Mouse (Mus musculus): ENCODE measurements at regions not wholly inside any gene's neighbourhood (a gene's known extent, or its start where the extent isn't known, plus 50 kb on each side); places are given as distances from the start of the nearest gene placed in this dataset.
"Not testable (repeated sequence)": the region's sequence is repeated elsewhere in the genome, so short reads cannot be mapped to it uniquely, and the experiment has no call there.

- not testable (repeated sequence) for TF ChIP-seq GATA1 (IDR thresholded peaks at IDR 0.05; ENCODE audit: borderline replicate concordance, low read length); FLI1 (IDR thresholded peaks at IDR 0.05; ENCODE audit: low read length)
Measured at GRCm38 (mm10) chr13:50965041-50965440, 135.6 kb upstream of the Spin1 start.
